Mouse (Mus musculus): ENCODE measurements around the gene Sowaha. TPM values are rescaled to one million over a fixed set of nuclear protein-coding genes. Genes with fewer than 3 reads are reported as not detected.

Gene Sowaha
- polyA plus RNA-seq, 1 experiment, result not detected

DNA sequence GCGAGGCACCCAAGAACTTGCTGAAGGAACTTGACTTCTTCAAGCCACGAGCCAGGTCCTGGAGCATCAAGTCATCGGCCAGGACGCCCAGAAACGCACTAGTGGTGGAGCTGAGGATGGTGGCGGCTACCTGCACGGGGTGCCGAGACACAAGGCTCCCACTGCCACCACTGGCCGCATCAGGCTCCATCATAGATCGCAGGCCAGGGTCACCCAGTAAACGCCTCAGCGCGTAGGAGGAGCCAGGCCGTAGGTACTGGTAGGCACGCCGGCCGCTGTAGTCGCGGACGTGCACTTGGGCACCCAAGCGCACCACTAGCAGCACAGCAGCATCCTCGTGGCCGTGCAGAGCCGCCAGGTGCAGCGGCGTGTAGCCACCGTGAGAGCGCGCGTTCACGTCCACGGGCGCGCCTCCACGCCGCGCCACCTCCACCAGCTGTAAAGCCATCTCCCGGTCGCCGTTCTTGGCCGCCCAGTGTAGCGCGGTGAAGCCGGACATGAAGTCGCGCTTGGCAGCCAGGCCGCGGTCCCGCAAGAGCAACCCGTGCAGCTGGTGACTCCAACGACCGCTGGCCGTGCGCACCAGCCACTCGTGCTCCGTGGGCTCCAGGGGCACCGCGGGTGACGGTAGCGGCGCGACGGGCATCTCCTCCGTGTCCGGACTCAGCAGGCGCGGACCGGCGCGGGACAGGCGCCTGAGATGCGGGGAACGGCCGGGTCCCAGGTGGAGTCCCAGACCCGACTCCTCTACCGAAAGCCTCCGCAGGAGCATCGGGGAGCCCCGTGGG, 1.5 kb downstream of the Sowaha start:
- Histone ChIP-seq H3K9me3 (peaks cover 14% of the 10 kb centered on the region), H3K36me3 (replicated peaks; ENCODE audit: low read length) (no peaks in the 10 kb centered on the region), H3K4me1 (peaks cover 47% of the 10 kb centered on the region), H3K4me3 (replicated peaks) (peak overlapping the region; percentile 89), H3K27me3 (replicated peaks) (peaks cover 74% of the 10 kb centered on the region)
- TF ChIP-seq FLI1 (IDR thresholded peaks at IDR 0.05; ENCODE audit: low read length) (no peak), GATA1 (IDR thresholded peaks at IDR 0.05; ENCODE audit: borderline replicate concordance, low read length) (no peak)

DNA sequence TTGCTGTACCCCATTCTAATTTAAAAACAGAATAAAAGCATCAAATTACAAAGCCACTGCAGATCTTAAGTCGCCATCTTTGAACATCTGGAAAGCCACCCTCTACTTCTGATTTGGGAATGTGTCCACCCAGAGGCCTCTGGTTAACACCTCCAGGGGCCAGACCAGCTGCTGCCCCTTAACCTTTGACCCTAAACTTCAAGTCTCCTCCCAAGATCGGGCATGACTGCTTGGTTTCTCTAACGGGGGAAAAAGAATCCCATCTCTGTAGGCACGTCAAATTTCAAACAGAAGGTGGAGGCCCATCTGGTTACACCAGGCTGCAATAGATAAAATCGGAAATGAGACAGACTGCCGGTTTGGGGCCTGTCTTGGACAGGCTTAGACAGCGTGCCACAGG, 2.2 kb downstream of the Sowaha start:
- H3K4me1 ChIP-seq, result peaks cover 47% of the 10 kb centered on the region
- TF ChIP-seq GATA1 (IDR thresholded peaks at IDR 0.05; ENCODE audit: borderline replicate concordance, low read length) (no peak), FLI1 (IDR thresholded peaks at IDR 0.05; ENCODE audit: low read length) (no peak)
- peaks cover 19% of the 10 kb centered on the region for H3K9me3 ChIP-seq
- peaks cover 76% of the 10 kb centered on the region for H3K27me3 ChIP-seq (replicated peaks)
- H3K4me3 ChIP-seq (replicated peaks), result no peak overlapping the region
- H3K36me3 ChIP-seq (replicated peaks; ENCODE audit: low read length), result no peaks in the 10 kb centered on the region

DNA sequence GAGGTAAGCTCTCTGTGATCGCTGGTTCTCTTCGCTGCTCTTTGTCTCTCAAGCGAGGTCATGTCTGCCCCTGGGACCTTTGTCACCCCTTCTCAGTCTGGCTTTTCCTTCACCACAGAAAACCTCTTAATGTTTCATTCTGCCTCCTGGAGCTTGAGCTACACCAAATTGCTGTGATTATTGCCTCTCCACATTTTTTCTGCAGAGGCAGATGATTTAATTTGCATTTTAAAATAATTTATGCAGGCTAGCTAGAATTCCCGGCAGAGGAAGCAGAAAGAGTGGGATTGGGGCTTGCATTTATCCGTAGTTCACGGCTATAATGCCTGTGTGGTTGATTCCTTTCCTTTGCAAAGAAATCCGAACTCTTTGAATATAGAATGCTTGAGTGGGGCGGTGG, 4.5 kb downstream of the Sowaha start:
- H3K36me3 ChIP-seq (replicated peaks; ENCODE audit: low read length), result no peaks in the 10 kb centered on the region
- H3K9me3 ChIP-seq, result peaks cover 19% of the 10 kb centered on the region
- H3K27me3 ChIP-seq (replicated peaks), result peaks cover 86% of the 10 kb centered on the region
- H3K4me1 ChIP-seq, result peaks cover 41% of the 10 kb centered on the region
- no peak for TF ChIP-seq GATA1 (IDR thresholded peaks at IDR 0.05; ENCODE audit: borderline replicate concordance, low read length)
- H3K4me3 ChIP-seq (replicated peaks), result no peak overlapping the region

DNA sequence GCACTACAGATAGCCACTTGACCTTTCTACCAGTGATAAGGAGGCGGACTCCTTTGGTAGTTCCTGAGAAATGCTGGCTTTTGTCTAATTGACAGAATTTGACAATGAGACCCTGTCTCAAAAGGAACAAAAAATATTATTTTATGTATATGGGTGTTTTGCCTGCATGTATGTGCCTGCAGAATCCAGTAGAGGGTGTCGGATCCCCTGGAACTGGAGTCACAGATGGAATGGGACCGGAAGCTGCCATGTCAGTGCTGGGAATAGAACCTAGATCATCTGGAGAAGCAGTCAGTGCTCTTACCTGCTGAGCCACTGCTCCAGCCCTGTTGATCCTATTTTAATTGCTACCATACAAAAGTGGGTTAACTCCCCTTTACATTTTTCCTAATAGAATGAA, 7.4 kb downstream of the Sowaha start:
- peaks cover 5% of the 10 kb centered on the region for H3K9me3 ChIP-seq
- TF ChIP-seq FLI1 (IDR thresholded peaks at IDR 0.05; ENCODE audit: low read length), result no peak
- no peak for TF ChIP-seq GATA1 (IDR thresholded peaks at IDR 0.05; ENCODE audit: borderline replicate concordance, low read length)
- H3K4me3 ChIP-seq (replicated peaks), result no peak overlapping the region
- peaks cover 33% of the 10 kb centered on the region for H3K4me1 ChIP-seq
- no peaks in the 10 kb centered on the region for H3K36me3 ChIP-seq (replicated peaks; ENCODE audit: low read length)
- H3K27me3 ChIP-seq (replicated peaks), result peaks cover 79% of the 10 kb centered on the region

DNA sequence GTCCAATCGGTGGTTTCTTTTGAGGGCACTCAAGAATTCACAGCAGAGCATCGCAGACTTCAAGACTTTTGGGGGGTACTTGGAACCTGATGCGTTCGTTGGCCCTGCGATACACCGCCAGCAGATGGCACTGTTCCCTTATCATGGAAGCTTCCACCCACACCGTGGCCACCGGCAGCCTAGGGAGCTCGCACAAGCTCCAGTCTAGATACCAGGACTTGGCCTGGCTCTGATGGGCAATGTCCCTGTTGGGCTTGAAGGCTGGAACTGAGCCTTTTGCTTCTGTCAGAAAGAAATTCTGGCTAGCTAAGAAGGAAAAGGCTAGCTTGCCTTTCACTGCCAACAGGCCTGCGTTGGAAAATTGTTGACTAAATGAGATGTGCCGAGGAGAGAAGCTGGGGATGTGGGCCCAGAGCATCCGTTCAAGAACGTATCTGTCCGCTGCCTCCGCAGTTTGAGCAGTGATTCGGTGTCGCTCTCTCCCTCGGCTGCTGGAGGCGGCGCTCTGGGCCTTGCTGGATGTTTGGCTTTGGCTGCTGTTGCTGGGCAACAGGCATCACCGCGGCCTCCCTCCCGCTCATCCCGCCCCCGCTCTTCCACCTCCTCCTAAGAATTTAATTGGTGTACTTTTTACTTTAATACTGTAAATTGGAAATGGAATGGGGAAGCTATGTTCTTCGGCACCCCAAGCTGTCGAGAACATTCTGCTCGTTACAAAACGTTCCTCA, 9.9 kb downstream of the Sowaha start, which contains the start of gene Gm9837:
Gene Gm9837, minus strand, starts transcription at position 512 of the 728 bp plus-strand sequence.
- Histone ChIP-seq H3K27me3 (replicated peaks) (peaks cover 82% of the 10 kb centered on the region), H3K9me3 (peaks cover 5% of the 10 kb centered on the region), H3K36me3 (replicated peaks; ENCODE audit: low read length) (no peaks in the 10 kb centered on the region), H3K4me1 (peaks cover 33% of the 10 kb centered on the region), H3K4me3 (replicated peaks) (peak within 1 kb of the TSS; percentile 59)
- no peak for TF ChIP-seq GATA1 (IDR thresholded peaks at IDR 0.05; ENCODE audit: borderline replicate concordance, low read length)
- no peak for TF ChIP-seq FLI1 (IDR thresholded peaks at IDR 0.05; ENCODE audit: low read length)

DNA sequence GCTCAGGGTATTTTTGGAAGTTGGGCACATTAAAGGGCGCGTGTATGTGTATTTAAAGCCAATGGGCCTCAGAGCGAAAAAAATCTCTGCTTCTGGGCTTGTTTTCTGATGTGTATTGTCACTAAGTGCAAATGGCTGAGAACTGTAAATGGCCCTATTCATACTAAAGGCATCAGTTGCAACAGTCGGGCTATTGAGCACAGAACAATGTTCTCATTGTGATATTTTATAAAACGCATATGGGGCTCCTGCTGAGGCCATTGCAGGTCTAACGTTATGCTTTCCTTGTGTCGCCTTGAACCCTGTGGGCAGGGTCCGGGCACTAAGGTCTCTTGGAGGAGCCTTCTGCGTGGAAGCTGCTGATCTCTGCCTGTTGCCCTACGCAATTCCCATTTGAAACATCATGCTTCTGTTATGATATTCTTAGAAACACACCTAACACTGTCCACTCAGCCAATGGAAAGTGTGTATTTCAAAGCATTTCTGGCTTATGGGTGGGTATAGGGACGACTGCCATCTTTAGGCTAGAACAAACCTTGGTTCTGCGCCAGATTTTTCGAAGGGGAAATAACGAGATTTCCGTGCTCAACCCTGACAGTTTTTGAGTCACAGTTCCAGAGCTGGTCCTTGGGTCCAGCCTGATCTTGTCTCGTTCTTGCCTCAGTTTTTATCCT, 10.6 kb downstream of the Sowaha start:
- peaks cover 33% of the 10 kb centered on the region for H3K4me1 ChIP-seq
- H3K27me3 ChIP-seq (replicated peaks), result peaks cover 83% of the 10 kb centered on the region
- H3K36me3 ChIP-seq (replicated peaks; ENCODE audit: low read length), result no peaks in the 10 kb centered on the region
- TF ChIP-seq FLI1 (IDR thresholded peaks at IDR 0.05; ENCODE audit: low read length), result no peak
- H3K9me3 ChIP-seq, result peaks cover 10% of the 10 kb centered on the region
- H3K4me3 ChIP-seq (replicated peaks), result no peak overlapping the region

DNA sequence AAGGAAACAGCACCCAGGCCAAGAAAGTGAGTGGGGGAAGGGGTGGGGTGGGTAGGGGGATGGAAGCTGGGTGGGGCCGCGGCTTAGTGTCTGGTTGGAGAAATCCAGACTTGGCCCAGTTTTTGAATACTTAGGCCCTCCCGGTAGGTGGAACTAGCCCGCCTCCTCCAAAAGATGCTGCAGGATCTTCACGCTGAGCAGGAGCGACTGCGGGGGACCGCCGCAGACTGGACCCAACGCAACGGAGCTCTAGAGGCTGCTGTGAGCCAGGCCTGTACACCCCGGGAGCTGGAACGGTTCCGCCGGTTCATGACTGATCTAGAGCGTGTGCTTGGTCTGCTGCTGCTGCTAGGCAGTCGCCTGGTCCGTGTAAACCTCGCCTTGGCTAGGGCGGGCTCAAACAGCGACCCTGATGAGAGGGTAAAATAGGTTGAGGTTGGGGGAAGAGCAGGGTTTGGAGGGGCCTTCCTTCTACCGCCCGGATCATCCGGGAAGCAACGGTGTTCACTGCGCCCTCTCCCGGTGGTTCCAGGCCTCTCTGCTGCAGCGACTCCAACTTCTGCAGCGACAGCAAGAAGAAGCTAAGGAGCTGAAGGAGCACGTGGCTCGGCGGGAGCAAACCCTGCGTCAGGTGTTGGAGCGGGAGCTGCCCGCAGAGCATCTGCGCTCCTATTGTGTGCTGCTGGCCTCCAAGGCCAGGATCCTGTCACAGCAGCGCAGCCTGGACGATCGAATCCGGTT, 13.7 kb downstream of the Sowaha start:
- Histone ChIP-seq H3K4me1 (peaks cover 44% of the 10 kb centered on the region), H3K36me3 (replicated peaks; ENCODE audit: low read length) (no peaks in the 10 kb centered on the region), H3K4me3 (replicated peaks) (peak overlapping the region; percentile 85), H3K9me3 (peaks cover 5% of the 10 kb centered on the region), H3K27me3 (replicated peaks) (peaks cover 91% of the 10 kb centered on the region)
- no peak for TF ChIP-seq GATA1 (IDR thresholded peaks at IDR 0.05; ENCODE audit: borderline replicate concordance, low read length)

DNA sequence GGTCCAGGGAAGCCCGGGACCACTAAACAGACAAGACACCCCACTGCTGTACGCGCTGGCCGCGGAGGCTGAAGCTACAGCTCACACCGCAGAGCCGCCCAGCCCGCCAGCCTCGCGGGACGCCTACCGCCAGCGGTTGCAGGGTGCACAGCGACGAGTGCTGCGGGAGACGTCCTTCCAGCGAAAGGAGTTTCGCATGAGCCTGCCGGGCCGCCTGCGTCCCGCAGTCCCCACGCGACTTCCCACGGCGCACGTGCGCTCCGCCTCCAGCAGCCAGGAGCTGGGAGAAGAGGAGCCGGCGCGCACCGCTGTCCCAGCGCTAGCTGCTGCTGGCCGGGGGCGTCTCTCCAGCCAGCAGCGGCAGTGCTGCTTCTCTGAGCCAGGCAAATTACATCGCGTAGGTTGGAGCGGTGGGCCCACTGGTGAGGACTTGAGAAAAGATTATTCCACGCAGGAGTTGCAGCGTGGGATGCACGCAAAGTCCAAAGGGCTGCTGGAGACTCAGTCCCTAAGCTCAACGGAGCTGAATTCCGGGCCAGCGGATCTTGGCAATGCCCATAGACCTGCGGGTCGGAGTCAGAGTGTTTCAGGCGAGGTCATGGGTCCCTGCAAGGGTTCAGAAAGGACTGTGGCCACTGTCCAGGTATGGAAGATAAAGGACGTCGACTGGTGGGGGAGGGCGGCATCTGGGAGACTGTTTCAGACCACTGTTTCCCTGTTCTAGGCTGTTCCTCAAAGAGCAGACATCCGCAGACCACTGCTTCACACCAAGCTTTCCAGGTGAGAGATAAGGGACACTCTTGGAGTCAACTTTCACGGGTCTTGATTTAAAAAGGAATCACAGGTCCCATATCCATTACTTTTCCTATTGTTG, 16.3 kb downstream of the Sowaha start:
- Histone ChIP-seq H3K4me3 (replicated peaks) (peak overlapping the region; percentile 87), H3K4me1 (peaks cover 25% of the 10 kb centered on the region), H3K36me3 (replicated peaks; ENCODE audit: low read length) (no peaks in the 10 kb centered on the region), H3K9me3 (peaks cover 10% of the 10 kb centered on the region), H3K27me3 (replicated peaks) (peaks cover 85% of the 10 kb centered on the region)
- no peak for TF ChIP-seq FLI1 (IDR thresholded peaks at IDR 0.05; ENCODE audit: low read length)
- TF ChIP-seq GATA1 (IDR thresholded peaks at IDR 0.05; ENCODE audit: borderline replicate concordance, low read length), result no peak

DNA sequence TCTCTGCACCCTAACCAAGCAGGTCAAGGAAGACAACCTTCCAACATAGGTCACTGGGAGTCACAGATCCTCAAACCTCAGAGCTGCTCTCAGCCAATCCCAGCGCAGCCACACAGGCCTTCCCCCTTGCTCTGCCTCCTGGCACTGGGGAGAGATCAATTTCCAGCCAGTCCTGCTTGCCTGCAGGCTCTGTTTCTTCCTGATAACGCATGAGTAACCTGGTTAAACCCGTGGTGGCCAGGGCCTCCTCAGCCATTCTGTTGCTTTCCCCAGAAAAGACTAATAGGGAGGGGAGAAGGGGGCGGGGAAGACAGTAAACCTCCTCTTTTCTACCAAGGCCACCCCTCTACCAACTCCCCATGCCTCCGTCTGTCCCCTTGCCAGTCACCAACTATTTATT, 18.3 kb downstream of the Sowaha start:
- peaks cover 15% of the 10 kb centered on the region for H3K9me3 ChIP-seq
- H3K27me3 ChIP-seq (replicated peaks), result peaks cover 90% of the 10 kb centered on the region
- no peak overlapping the region for H3K4me3 ChIP-seq (replicated peaks)
- H3K36me3 ChIP-seq (replicated peaks; ENCODE audit: low read length), result no peaks in the 10 kb centered on the region
- TF ChIP-seq FLI1 (IDR thresholded peaks at IDR 0.05; ENCODE audit: low read length) (no peak), GATA1 (IDR thresholded peaks at IDR 0.05; ENCODE audit: borderline replicate concordance, low read length) (no peak)
- H3K4me1 ChIP-seq, result peaks cover 33% of the 10 kb centered on the region
